Mouse (Mus musculus) E14TG2a.4 (cell line): ENCODE results near the gene Uggt1.

Source experiments
- H3K27me3 ChIP-seq: 2 replicates; pipeline ENCODE4 v1.6.1; 2014; ENCODE audit warnings: low read length, control low read depth; ENCODE audit not compliant: insufficient read depth
- H3K36me3 ChIP-seq: 2 replicates; pipeline ENCODE4 v1.6.1; 2014; ENCODE audit warnings: low read length, control low read depth; ENCODE audit not compliant: insufficient read depth
- H3K4me1 ChIP-seq: replicated peaks from 2 replicates; pipeline ENCODE4 v1.6.1; 2014; ENCODE audit warnings: low read depth, low read length, control low read depth
- H3K4me3 ChIP-seq: replicated peaks from 2 replicates; pipeline ENCODE4 v1.5.1; 2014; ENCODE audit warnings: mild to moderate bottlenecking, low read length
- H3K9me3 ChIP-seq: 2 replicates; pipeline ENCODE4 v1.6.1; 2014; ENCODE audit warnings: low read length, control low read depth
- CTCF ChIP-seq: conservative IDR thresholded peaks from 2 replicates; pipeline ENCODE4 v1.5.1; 2014; ENCODE audit warnings: low read length
- NANOG ChIP-seq: IDR thresholded peaks from 2 replicates; pipeline ENCODE4 v1.6.1; 2014; ENCODE audit warnings: borderline replicate concordance, low read length, mixed read lengths
- POU5F1 ChIP-seq: IDR thresholded peaks from 2 replicates; pipeline ENCODE4 v1.6.1; 2014; ENCODE audit warnings: low read length, borderline replicate concordance

Uggt1 gene

GRCm38 (mm10) chr1:36125076-36125475 lies 119.4 kb downstream of the Uggt1 start:
- Histone ChIP-seq H3K36me3 (no peaks in the 10 kb centered on the region), H3K27me3 (peaks cover 27% of the 10 kb centered on the region), H3K4me1 (peaks cover 7% of the 10 kb centered on the region), H3K4me3 (no peak overlapping the region), H3K9me3 (peaks cover 11% of the 10 kb centered on the region)
- TF ChIP-seq POU5F1: no peak
- no peak for TF ChIP-seq NANOG
- no peak for TF ChIP-seq CTCF

GRCm38 (mm10) chr1:36121172-36121571 lies 123.3 kb downstream of the Uggt1 start:
- H3K4me3 ChIP-seq: no peak overlapping the region
- H3K9me3 ChIP-seq: peaks cover 7% of the 10 kb centered on the region
- TF ChIP-seq CTCF (no peak), NANOG (no peak), POU5F1 (no peak)
- H3K27me3 ChIP-seq: peaks cover 39% of the 10 kb centered on the region
- no peaks in the 10 kb centered on the region for H3K36me3 ChIP-seq
- H3K4me1 ChIP-seq: peaks cover 7% of the 10 kb centered on the region

- Histone ChIP-seq H3K36me3 (no peaks in the 10 kb centered on the region), H3K27me3 (peaks cover 42% of the 10 kb centered on the region), H3K9me3 (peaks cover under 1% of the 10 kb centered on the region; the same call in 1 of the 2 replicates), H3K4me1 (peaks cover 7% of the 10 kb centered on the region), H3K4me3 (no peak overlapping the region)
- no peak for TF ChIP-seq NANOG
- no peak for TF ChIP-seq POU5F1
- TF ChIP-seq CTCF: no peak
These were observed 125.1 kb downstream of the Uggt1 start for GRCm38 (mm10) chr1:36119426-36119825.

GRCm38 (mm10) chr1:36118958-36119357 lies 125.6 kb downstream of the Uggt1 start:
- Histone ChIP-seq H3K4me1 (peaks cover 7% of the 10 kb centered on the region), H3K4me3 (no peak overlapping the region), H3K27me3 (peaks cover 42% of the 10 kb centered on the region), H3K36me3 (no peaks in the 10 kb centered on the region), H3K9me3 (no peaks in the 10 kb centered on the region)
- TF ChIP-seq POU5F1: no peak
- TF ChIP-seq NANOG: no peak
- TF ChIP-seq CTCF: no peak

GRCm38 (mm10) chr1:36118061-36118685 lies 126.3 kb downstream of the Uggt1 start:
- Histone ChIP-seq H3K4me1 (peaks cover 7% of the 10 kb centered on the region), H3K36me3 (no peaks in the 10 kb centered on the region), H3K4me3 (no peak overlapping the region), H3K27me3 (peaks cover 48% of the 10 kb centered on the region), H3K9me3 (no peaks in the 10 kb centered on the region)
- TF ChIP-seq POU5F1: no peak
- no peak for TF ChIP-seq CTCF
- TF ChIP-seq NANOG: no peak

- Histone ChIP-seq H3K36me3 (no peaks in the 10 kb centered on the region), H3K9me3 (no peaks in the 10 kb centered on the region), H3K27me3 (peaks cover 55% of the 10 kb centered on the region), H3K4me3 (no peak overlapping the region), H3K4me1 (no peaks in the 10 kb centered on the region)
- no peak for TF ChIP-seq CTCF
- no peak for TF ChIP-seq NANOG
- no peak for TF ChIP-seq POU5F1
These were observed 128.0 kb downstream of the Uggt1 start for GRCm38 (mm10) chr1:36116488-36116887.

GRCm38 (mm10) chr1:36114844-36115243 lies 129.7 kb downstream of the Uggt1 start:
- Histone ChIP-seq H3K27me3 (peaks cover 65% of the 10 kb centered on the region), H3K4me1 (no peaks in the 10 kb centered on the region), H3K9me3 (no peaks in the 10 kb centered on the region), H3K4me3 (no peak overlapping the region), H3K36me3 (no peaks in the 10 kb centered on the region)
- TF ChIP-seq CTCF (no peak), POU5F1 (no peak), NANOG (no peak)

- Histone ChIP-seq H3K9me3 (no peaks in the 10 kb centered on the region), H3K27me3 (peaks cover 77% of the 10 kb centered on the region), H3K36me3 (no peaks in the 10 kb centered on the region), H3K4me3 (no peak overlapping the region), H3K4me1 (no peaks in the 10 kb centered on the region)
- TF ChIP-seq CTCF: no peak
- TF ChIP-seq NANOG: no peak
- no peak for TF ChIP-seq POU5F1
These were observed 130.8 kb downstream of the Uggt1 start for GRCm38 (mm10) chr1:36113670-36114069.

- TF ChIP-seq CTCF (no peak), NANOG (no peak), POU5F1 (no peak)
- Histone ChIP-seq H3K27me3 (peaks cover 73% of the 10 kb centered on the region), H3K4me1 (no peaks in the 10 kb centered on the region), H3K9me3 (no peaks in the 10 kb centered on the region), H3K36me3 (no peaks in the 10 kb centered on the region), H3K4me3 (no peak overlapping the region)
These were observed 131.9 kb downstream of the Uggt1 start for GRCm38 (mm10) chr1:36112665-36113064.
